Mouse (Mus musculus) E14TG2a.4 (cell line): ENCODE data around the gene B230118H07Rik.

Source experiments
- H3K27me3 ChIP-seq: 2 replicates; pipeline ENCODE4 v1.6.1; 2014; ENCODE audit warnings: low read length, control low read depth; ENCODE audit not compliant: insufficient read depth
- H3K36me3 ChIP-seq: 2 replicates; pipeline ENCODE4 v1.6.1; 2014; ENCODE audit warnings: low read length, control low read depth; ENCODE audit not compliant: insufficient read depth
- H3K4me1 ChIP-seq: replicated peaks from 2 replicates; pipeline ENCODE4 v1.6.1; 2014; ENCODE audit warnings: low read depth, low read length, control low read depth
- H3K4me3 ChIP-seq: replicated peaks from 2 replicates; pipeline ENCODE4 v1.5.1; 2014; ENCODE audit warnings: mild to moderate bottlenecking, low read length
- H3K9me3 ChIP-seq: 2 replicates; pipeline ENCODE4 v1.6.1; 2014; ENCODE audit warnings: low read length, control low read depth
- CTCF ChIP-seq: conservative IDR thresholded peaks from 2 replicates; pipeline ENCODE4 v1.5.1; 2014; ENCODE audit warnings: low read length
- NANOG ChIP-seq: IDR thresholded peaks from 2 replicates; pipeline ENCODE4 v1.6.1; 2014; ENCODE audit warnings: borderline replicate concordance, low read length, mixed read lengths
- POU5F1 ChIP-seq: IDR thresholded peaks from 2 replicates; pipeline ENCODE4 v1.6.1; 2014; ENCODE audit warnings: low read length, borderline replicate concordance

Gene B230118H07Rik

DNA sequence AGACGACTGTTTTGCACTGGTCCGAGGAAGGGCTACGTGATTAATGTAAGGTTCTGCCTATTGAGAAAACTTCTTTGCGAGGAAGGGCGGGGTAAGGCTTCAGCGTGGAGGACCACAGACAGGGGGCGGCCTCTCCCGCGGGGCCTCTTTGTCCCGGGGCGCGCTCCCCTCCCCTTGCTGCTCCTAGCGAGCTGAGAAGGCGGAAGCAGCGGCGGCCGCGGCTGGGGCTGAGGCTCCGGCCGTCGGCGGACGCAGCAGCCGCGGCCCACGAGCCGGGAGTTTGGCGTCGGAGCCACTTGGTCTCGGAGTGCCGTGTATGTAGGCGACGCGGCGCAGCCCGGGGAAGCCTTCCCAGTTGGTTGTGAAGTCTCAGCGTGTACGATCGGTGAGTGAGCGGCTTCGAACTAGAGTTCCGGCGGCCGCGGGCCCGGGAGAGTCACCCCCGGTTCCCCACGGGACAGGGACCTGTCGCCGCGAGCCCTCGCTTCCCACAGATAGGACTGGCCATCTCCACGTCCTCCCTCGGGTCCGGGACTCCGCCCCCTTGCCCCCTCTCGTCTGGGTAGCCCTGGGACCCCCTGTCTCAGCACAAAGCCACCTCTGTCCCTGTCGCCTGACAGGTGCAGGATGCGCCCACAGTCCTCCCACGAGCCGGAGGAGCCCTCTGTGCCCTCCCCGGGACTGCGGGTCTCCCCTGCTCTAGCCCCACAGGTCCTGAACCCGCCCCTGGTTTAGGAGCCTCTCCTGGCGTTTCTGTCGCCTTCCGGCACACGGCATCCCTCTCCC is 29.1 kb upstream of the B230118H07Rik start, which contains the start of gene Traf6:
TSS of gene Traf6 (plus strand) at position 194 of the 786 bp plus-strand sequence.
- H3K4me3 ChIP-seq, result peak within 1 kb of the TSS; percentile 96
- H3K27me3 ChIP-seq, result peaks cover 12% of the 10 kb centered on the region
- H3K4me1 ChIP-seq, result peaks cover 12% of the 10 kb centered on the region; the same call in 1 of the 2 replicates
- TF ChIP-seq CTCF, result peak; percentile 9; the same call in 1 of the 2 replicates
- no peak for TF ChIP-seq NANOG
- no peaks in the 10 kb centered on the region for H3K9me3 ChIP-seq
- peaks cover 7% of the 10 kb centered on the region for H3K36me3 ChIP-seq

DNA sequence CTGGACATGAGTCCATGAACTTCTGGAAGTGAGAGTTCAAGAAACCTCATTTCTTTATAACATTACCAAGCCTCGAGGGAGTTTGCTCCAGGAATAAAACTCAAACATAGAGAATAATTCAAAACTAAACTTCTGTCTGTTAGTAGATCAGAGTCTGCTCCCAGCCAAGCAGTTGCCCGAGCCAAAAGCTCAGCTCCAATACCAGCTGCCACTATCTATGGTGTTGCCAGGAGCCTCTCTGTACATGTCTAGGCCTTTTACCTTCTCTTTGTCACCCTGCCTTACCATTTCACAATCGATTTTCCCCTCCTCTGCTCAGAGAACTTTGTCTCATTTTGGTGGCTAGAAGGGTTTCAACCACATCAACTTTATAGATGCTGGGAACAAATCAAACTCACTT is 24.2 kb upstream of the B230118H07Rik start:
- Histone ChIP-seq H3K4me1 (peaks cover 3% of the 10 kb centered on the region; the same call in 1 of the 2 replicates), H3K27me3 (peaks cover 12% of the 10 kb centered on the region), H3K9me3 (no peaks in the 10 kb centered on the region), H3K36me3 (no peaks in the 10 kb centered on the region), H3K4me3 (no peak overlapping the region)
- TF ChIP-seq NANOG (no peak), CTCF (no peak), POU5F1 (no peak)

DNA sequence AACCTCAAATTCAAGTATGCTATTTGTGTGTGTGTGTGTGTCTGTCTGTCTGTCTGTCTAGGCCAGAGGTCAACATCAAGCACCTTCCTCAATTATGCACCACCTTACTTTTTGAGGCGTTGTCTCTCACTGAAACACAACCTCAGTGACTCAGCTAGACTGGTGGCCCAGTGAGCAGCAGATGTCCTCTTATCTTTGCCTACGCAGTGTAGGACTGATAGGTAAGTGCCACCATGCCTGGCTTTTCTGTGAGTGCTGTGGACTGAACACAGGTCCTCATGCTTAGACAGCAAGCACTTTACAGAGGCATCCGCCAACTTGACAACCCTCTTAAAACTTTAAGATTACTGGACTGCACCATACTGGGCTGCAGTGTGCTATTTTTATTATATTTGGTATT is 19.4 kb upstream of the B230118H07Rik start:
- peaks cover 14% of the 10 kb centered on the region for H3K4me1 ChIP-seq
- no peak overlapping the region for H3K4me3 ChIP-seq
- no peaks in the 10 kb centered on the region for H3K9me3 ChIP-seq
- no peak for TF ChIP-seq POU5F1
- TF ChIP-seq CTCF, result no peak
- TF ChIP-seq NANOG, result no peak
- no peaks in the 10 kb centered on the region; the same call in 1 of the 2 replicates for H3K27me3 ChIP-seq
- H3K36me3 ChIP-seq, result no peaks in the 10 kb centered on the region

DNA sequence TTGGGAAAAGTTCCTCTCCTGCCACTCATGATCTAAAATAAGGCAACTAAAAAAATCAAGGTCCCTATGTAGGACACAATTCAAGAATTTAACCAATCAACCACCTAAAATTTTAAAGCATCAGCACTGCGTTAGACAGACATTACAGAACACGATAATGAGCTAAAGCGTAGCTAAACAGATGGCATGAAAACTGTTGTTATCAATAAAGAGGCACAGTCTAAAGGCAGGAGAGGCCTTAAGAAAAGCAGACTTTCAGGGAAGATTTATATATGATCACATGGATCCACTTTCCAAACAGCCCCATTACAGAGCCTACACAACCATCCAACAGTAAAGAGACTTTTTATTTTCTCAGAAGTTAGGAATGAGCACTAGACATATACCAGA is 16.4 kb upstream of the B230118H07Rik start:
- Histone ChIP-seq H3K27me3 (no peaks in the 10 kb centered on the region), H3K4me3 (no peak overlapping the region), H3K36me3 (no peaks in the 10 kb centered on the region), H3K9me3 (no peaks in the 10 kb centered on the region), H3K4me1 (peaks cover 14% of the 10 kb centered on the region)
- TF ChIP-seq CTCF (no peak), POU5F1 (no peak), NANOG (no peak)

DNA sequence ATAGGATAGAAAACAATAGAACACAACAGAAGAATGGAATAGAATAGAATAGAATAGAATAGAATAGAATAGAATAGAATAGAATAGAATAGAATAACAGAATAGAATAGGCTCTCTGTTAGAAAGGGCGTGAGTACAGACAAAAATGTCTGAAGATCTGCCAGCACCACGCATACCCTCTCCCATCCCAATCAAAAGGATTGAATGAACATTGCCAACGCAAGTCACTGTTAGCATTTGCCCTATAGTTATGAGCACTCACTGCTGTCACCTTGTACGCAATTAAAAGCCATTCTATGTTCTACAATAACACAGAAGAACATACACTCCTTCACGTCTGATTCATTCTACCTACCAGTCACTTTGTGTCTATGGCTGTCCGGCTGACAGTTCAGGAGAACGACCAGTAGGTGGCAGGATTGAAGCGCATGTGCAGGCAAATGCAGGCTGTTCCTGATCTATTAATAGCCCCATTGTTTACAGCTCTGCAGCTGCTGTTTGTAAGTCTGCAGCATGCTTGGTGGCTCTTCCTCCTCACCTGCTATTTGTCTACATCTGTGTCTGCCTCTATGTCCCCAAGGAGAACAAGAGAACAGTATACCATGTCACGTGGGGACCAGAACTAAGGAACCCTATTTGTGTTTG is 15.8 kb upstream of the B230118H07Rik start:
- Histone ChIP-seq H3K4me1 (peaks cover 14% of the 10 kb centered on the region), H3K36me3 (no peaks in the 10 kb centered on the region), H3K4me3 (no peak overlapping the region), H3K27me3 (no peaks in the 10 kb centered on the region), H3K9me3 (no peaks in the 10 kb centered on the region)
- TF ChIP-seq CTCF (peak; percentile 94), POU5F1 (no peak)

DNA sequence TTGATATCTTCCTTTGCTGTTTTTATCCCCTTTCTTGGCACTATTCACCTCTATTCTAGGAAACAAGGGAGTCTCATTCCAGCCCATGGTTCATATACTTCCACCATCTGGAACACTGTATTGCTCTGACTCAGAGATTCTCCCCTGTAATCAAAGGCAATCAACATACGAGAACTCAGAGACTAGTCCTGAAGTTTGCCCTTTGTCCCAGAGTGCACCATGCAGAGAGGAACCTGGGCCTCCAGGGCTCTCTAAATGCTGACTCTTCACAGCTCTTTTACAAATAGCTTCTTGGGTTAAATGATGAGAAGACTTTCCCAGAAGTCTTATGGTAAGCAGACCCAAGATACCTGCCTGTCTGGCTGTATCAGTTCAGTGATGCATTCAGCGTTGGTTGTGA is 11.2 kb upstream of the B230118H07Rik start:
- Histone ChIP-seq H3K4me1 (peaks cover 3% of the 10 kb centered on the region), H3K4me3 (no peak overlapping the region), H3K36me3 (no peaks in the 10 kb centered on the region), H3K27me3 (no peaks in the 10 kb centered on the region), H3K9me3 (no peaks in the 10 kb centered on the region)
- TF ChIP-seq NANOG (no peak), POU5F1 (no peak), CTCF (no peak)

DNA sequence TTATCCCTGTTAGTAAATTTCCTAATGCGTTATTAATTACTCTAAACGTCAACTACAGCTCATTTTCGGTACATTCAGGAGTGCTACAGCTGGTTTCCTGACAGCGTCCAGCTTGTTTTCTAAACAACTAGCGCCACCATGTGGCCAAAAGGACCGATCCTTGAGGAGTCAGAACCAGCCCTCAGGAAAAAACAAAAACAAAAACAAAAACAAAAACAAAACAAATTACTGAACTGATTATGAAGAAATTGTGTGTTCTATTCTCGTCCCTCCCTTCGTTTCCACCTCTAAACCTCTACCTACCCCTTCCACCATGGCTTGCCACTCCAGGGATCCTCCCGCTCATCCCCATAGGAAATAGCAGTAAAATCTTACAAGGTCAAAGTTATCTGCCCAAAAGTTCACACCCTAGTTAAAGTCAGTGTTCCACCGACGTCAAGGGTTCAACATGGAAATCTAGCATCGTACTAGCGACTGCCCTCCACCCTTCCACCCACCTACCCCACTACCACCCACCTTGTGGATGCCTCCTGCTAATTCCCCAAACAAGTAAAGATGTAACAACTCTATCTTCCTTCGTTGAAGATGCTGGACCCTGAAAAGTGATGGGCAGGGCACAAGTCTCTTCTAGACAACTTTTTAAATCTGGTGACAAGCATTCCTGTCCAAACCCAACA is 3.7 kb upstream of the B230118H07Rik start:
- H3K4me1 ChIP-seq, result peaks cover 12% of the 10 kb centered on the region
- TF ChIP-seq NANOG (no peak), POU5F1 (no peak), CTCF (peak; percentile 48)
- H3K36me3 ChIP-seq, result no peaks in the 10 kb centered on the region
- no peak overlapping the region for H3K4me3 ChIP-seq
- H3K9me3 ChIP-seq, result no peaks in the 10 kb centered on the region
- H3K27me3 ChIP-seq, result no peaks in the 10 kb centered on the region

DNA sequence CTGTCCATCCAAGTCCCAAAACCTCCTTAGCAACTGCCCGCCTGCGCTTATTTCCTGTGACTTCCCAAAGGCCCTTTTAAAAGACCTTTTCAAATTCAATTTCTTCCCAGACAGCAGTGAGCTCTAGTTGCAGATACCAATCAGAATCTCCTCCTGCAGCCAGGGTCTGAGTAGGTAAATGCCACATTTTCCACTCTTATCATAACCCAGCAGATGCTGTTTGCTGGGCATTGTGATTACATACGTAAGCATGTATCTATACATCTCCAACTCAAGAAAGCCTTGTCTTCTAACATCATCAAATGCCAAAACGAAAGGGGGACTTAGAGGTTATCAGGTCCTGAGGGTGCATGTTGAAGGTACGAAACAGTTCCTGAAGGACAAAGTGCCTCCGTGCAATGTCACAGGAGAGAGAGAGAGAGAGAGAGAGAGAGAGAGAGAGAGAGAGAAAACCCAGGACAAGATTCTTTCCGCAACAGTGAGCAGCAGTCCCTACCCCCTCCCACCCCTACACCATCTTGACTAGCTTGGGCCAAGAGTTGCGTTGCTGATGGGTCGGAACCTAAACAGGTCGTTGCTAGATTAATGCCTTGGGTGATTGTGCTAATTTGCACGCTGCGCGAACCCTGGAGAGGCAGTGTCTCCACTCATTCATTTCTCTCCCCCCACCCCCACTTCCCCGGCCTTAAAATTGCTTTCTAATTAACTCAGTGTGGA is 3.0 kb upstream of the B230118H07Rik start:
- Histone ChIP-seq H3K9me3 (no peaks in the 10 kb centered on the region), H3K27me3 (no peaks in the 10 kb centered on the region), H3K36me3 (no peaks in the 10 kb centered on the region), H3K4me1 (peaks cover 12% of the 10 kb centered on the region), H3K4me3 (no peak overlapping the region)
- TF ChIP-seq NANOG (no peak), CTCF (no peak), POU5F1 (no peak)
